Mouse (Mus musculus) kidney, adult 8-10 months (tissue): ENCODE results near the gene Esp38.
"Not testable (repeated sequence)": the region's sequence is repeated elsewhere in the genome, so short reads cannot be mapped to it uniquely, and the experiment has no call there.

Experiments
- DNase-seq, 2 experiments: peaks; one replicate each; pipeline ENCODE4 v3.0.0; 2022

The Esp38 gene

GRCm38 (mm10) chr17:39950220-39950619 lies at the start of gene Esp38:
Gene Esp38, plus strand, starts transcription at chr17:39950520.
- no peak for DNase-seq

GRCm38 (mm10) chr17:39902928-39903545 lies 47.3 kb upstream of the Esp38 start:
- DNase-seq: not testable (repeated sequence)
